Mouse (Mus musculus): ENCODE results near the gene Ifnar1. TPM values are rescaled to one million over a fixed set of nuclear protein-coding genes. Genes with fewer than 3 reads are reported as not detected.

Ifnar1 gene
- total and polyA plus RNA-seq, 3 experiments: 12.5 to 24.0 (median 23.6) TPM

- 36% methylated on average over 7 of the region's 7 CpGs for WGBS
- H3K27me3 ChIP-seq (ENCODE audit: control insufficient read depth, insufficient read depth, low read length): no peaks in the 10 kb centered on the region
- H3K9ac ChIP-seq (ENCODE audit: low read depth, low read length): 0 out of 2 replicates have a peak overlapping the region, but pooled peaks have one; percentile 54
These were observed 27.2 kb downstream of the Ifnar1 start for GRCm38 (mm10) chr16:91512161-91512787.

GRCm38 (mm10) chr16:91513099-91513498 lies 28.1 kb downstream of the Ifnar1 start:
- Histone ChIP-seq H3K79me2 (replicated peaks; ENCODE audit: control insufficient read depth, insufficient read depth, low read length) (no peaks in the 10 kb centered on the region), H3K4me3 (no peak overlapping the region), H3K36me3 (ENCODE audit: control insufficient read depth, insufficient read depth, low read length) (no peaks in the 10 kb centered on the region), H3K4me1 (ENCODE audit: control insufficient read depth, insufficient read depth, low read length) (peaks cover 1% of the 10 kb centered on the region; the same call in 1 of the 2 replicates), H3K27ac (no peak overlapping the region), H3K9ac (ENCODE audit: low read depth, low read length) (no peak overlapping the region), H3K27me3 (ENCODE audit: control insufficient read depth, insufficient read depth, low read length) (no peaks in the 10 kb centered on the region)
- TF ChIP-seq POLR2A (IDR thresholded peaks at IDR 0.05; ENCODE audit: insufficient read depth, low read depth, low read length) (no peak), EP300 (IDR thresholded peaks at IDR 0.05; ENCODE audit: insufficient read depth, low read depth, low read length) (no peak), CTCF (IDR thresholded peaks at IDR 0.05) (no peak)
- intact Hi-C loops (cut with DNase I): loop anchor here (2.0 to 5.0 kb wide), 3 partner anchors 34 to 156 kb away; partner anchors contain the start of gene Ifngr2
- no peak for DNase-seq
- 88% methylated on average over 6 of the region's 6 CpGs for WGBS

More at GRCm38 (mm10) chr16:91512161-91512787, 27.2 kb downstream of the Ifnar1 start:
- peak; percentile 77 to 85 for DNase-seq
- intact Hi-C loops (cut with DNase I): loop anchor here (1.0 to 5.0 kb wide), 4 partner anchors 35 to 155 kb away; partner anchors contain the start of gene Ifngr2
- Histone ChIP-seq H3K36me3 (ENCODE audit: control insufficient read depth, insufficient read depth, low read length) (no peaks in the 10 kb centered on the region), H3K27ac (no peak overlapping the region), H3K79me2 (replicated peaks; ENCODE audit: control insufficient read depth, insufficient read depth, low read length) (no peaks in the 10 kb centered on the region), H3K4me1 (ENCODE audit: control insufficient read depth, insufficient read depth, low read length) (peaks cover 1% of the 10 kb centered on the region; the same call in 1 of the 2 replicates), H3K4me3 (no peak overlapping the region)
- TF ChIP-seq CTCF (IDR thresholded peaks at IDR 0.05) (peak; percentile 95), EP300 (IDR thresholded peaks at IDR 0.05; ENCODE audit: insufficient read depth, low read depth, low read length) (peak; percentile 95), POLR2A (IDR thresholded peaks at IDR 0.05; ENCODE audit: insufficient read depth, low read depth, low read length) (no peak)

- intact Hi-C loops (cut with DNase I): no loop called here
- no peaks in the 10 kb centered on the region for H3K79me2 ChIP-seq (replicated peaks; ENCODE audit: control insufficient read depth, insufficient read depth, low read length)
- H3K27ac ChIP-seq: no peak overlapping the region
- H3K4me3 ChIP-seq: no peak overlapping the region
- no peaks in the 10 kb centered on the region for H3K36me3 ChIP-seq (ENCODE audit: control insufficient read depth, insufficient read depth, low read length)
- 53% methylated on average over 7 of the region's 7 CpGs for WGBS
- DNase-seq: no peak
- no peaks in the 10 kb centered on the region for H3K27me3 ChIP-seq (ENCODE audit: control insufficient read depth, insufficient read depth, low read length)
- TF ChIP-seq CTCF (IDR thresholded peaks at IDR 0.05) (no peak), POLR2A (IDR thresholded peaks at IDR 0.05; ENCODE audit: insufficient read depth, low read depth, low read length) (no peak)
- H3K9ac ChIP-seq (ENCODE audit: low read depth, low read length): no peak overlapping the region
- peaks cover 1% of the 10 kb centered on the region; the same call in 1 of the 2 replicates for H3K4me1 ChIP-seq (ENCODE audit: control insufficient read depth, insufficient read depth, low read length)
These were observed 32.0 kb downstream of the Ifnar1 start for GRCm38 (mm10) chr16:91517020-91517419.

GRCm38 (mm10) chr16:91522040-91522439 lies 37.0 kb downstream of the Ifnar1 start:
- Histone ChIP-seq H3K9ac (ENCODE audit: low read depth, low read length) (no peak overlapping the region), H3K27me3 (ENCODE audit: control insufficient read depth, insufficient read depth, low read length) (no peaks in the 10 kb centered on the region), H3K36me3 (ENCODE audit: control insufficient read depth, insufficient read depth, low read length) (no peaks in the 10 kb centered on the region), H3K4me3 (no peak overlapping the region), H3K27ac (no peak overlapping the region), H3K4me1 (ENCODE audit: control insufficient read depth, insufficient read depth, low read length) (no peaks in the 10 kb centered on the region), H3K79me2 (replicated peaks; ENCODE audit: control insufficient read depth, insufficient read depth, low read length) (no peaks in the 10 kb centered on the region)
- no peak for TF ChIP-seq CTCF (IDR thresholded peaks at IDR 0.05)
- TF ChIP-seq EP300 (IDR thresholded peaks at IDR 0.05; ENCODE audit: insufficient read depth, low read depth, low read length): no peak
- no peak for TF ChIP-seq POLR2A (IDR thresholded peaks at IDR 0.05; ENCODE audit: insufficient read depth, low read depth, low read length)
- intact Hi-C loops (cut with DNase I): no loop called here
- WGBS: 80% methylated on average over 5 of the region's 5 CpGs
- no peak for DNase-seq

GRCm38 (mm10) chr16:91522479-91523309 lies 37.7 kb downstream of the Ifnar1 start:
- Histone ChIP-seq H3K4me3 (no peak overlapping the region), H3K9ac (ENCODE audit: low read depth, low read length) (no peak overlapping the region), H3K36me3 (ENCODE audit: control insufficient read depth, insufficient read depth, low read length) (no peaks in the 10 kb centered on the region), H3K4me1 (ENCODE audit: control insufficient read depth, insufficient read depth, low read length) (no peaks in the 10 kb centered on the region), H3K27ac (no peak overlapping the region), H3K79me2 (replicated peaks; ENCODE audit: control insufficient read depth, insufficient read depth, low read length) (no peaks in the 10 kb centered on the region), H3K27me3 (ENCODE audit: control insufficient read depth, insufficient read depth, low read length) (no peaks in the 10 kb centered on the region)
- WGBS: 70% methylated on average over 18 of the region's 18 CpGs
- DNase-seq: peak in 1 of 2 experiments; percentile 75
- TF ChIP-seq EP300 (IDR thresholded peaks at IDR 0.05; ENCODE audit: insufficient read depth, low read depth, low read length) (no peak), CTCF (IDR thresholded peaks at IDR 0.05) (no peak), POLR2A (IDR thresholded peaks at IDR 0.05; ENCODE audit: insufficient read depth, low read depth, low read length) (no peak)
- intact Hi-C loops (cut with DNase I): no loop called here
